Mouse (Mus musculus) forebrain, embryonic 11.5 days (tissue): Measurements from ENCODE around the gene Supt4a. TPM values are rescaled to one million over a fixed set of nuclear protein-coding genes. Genes with fewer than 3 reads are reported as not detected.

Experiments used
- ATAC-seq: fragments of 200-750 bp; cut with Nextera tagmentation; replicated peaks from 2 replicates; pipeline ENCODE4 v1.8.0; 2017; ENCODE audit warnings: moderate TSS enrichment; ENCODE audit not compliant: low FRiP score
- DNase-seq: peaks from one replicate; pipeline ENCODE4 v3.0.0-alpha.2; 2017; ENCODE audit warnings: low spot score
- H3K27ac ChIP-seq: fragments of 300-500 bp; sonication (generic); 2 replicates; pipeline ENCODE4 v1.5.1; 2014; ENCODE audit warnings: low read depth, low read length
- H3K27me3 ChIP-seq: fragments of 300-500 bp; sonication (generic); 2 replicates; pipeline ENCODE4 v1.6.1; 2014; ENCODE audit warnings: mild to moderate bottlenecking, low read length, mixed read lengths; ENCODE audit not compliant: control insufficient read depth, insufficient read depth
- H3K36me3 ChIP-seq: fragments of 300-500 bp; sonication (generic); 2 replicates; pipeline ENCODE4 v1.6.1; 2014; ENCODE audit warnings: mild to moderate bottlenecking, low read length, moderate library complexity, mixed read lengths; ENCODE audit not compliant: control insufficient read depth, insufficient read depth
- H3K4me1 ChIP-seq: fragments of 300-500 bp; sonication (generic); replicated peaks from 2 replicates; pipeline ENCODE4 v1.6.1; 2014; ENCODE audit warnings: low read length, mixed read lengths; ENCODE audit not compliant: control insufficient read depth, insufficient read depth
- H3K4me2 ChIP-seq: fragments of 300-500 bp; sonication (generic); 2 replicates; pipeline ENCODE4 v1.6.1; 2014; ENCODE audit warnings: low read depth, mild to moderate bottlenecking, low read length, moderate library complexity, mixed read lengths; ENCODE audit not compliant: severe bottlenecking
- H3K4me3 ChIP-seq: fragments of 300-500 bp; sonication (generic); 2 replicates; pipeline ENCODE4 v1.5.1; 2014; ENCODE audit warnings: low read depth, low read length
- H3K9ac ChIP-seq: fragments of 300-500 bp; sonication (generic); 2 replicates; pipeline ENCODE4 v1.6.1; 2014; ENCODE audit warnings: low read length
- H3K9me3 ChIP-seq: fragments of 300-500 bp; sonication (generic); 2 replicates; pipeline ENCODE4 v1.6.1; 2016; ENCODE audit warnings: low read length, mixed read lengths; ENCODE audit not compliant: control insufficient read depth
- WGBS: fragments of 180-500 bp; shearing (Covaris S2); extraction: QIAGEN DNeasy Blood & Tissue Kit; methylation state at CpG from one replicate; pipeline ENCODE4 v1.1.7; 2014; 5-methylcytosine and 5-hydroxymethylcytosine counted together
- microRNA counts: library from miRNA; unstranded; fragments of <30 nt; microRNA quantifications from one replicate; lab custom pipeline; 2015
- microRNA-seq: library from miRNA; unstranded; fragments of <30 nt; microRNA quantifications from one replicate; pipeline ENCODE4, GENCODE M21; 2016; ENCODE audit not compliant: insufficient number of aligned reads
- polyA plus RNA-seq: library from polyadenylated mRNA; unstranded; fragments of >200 nt; fragmentation: Nextera tagmentation; extraction: Ambion mirVana; gene quantifications from 2 replicates; pipeline ENCODE4 v1.2.1, GENCODE M21; 2014

Supt4a gene
- polyA plus RNA-seq, 1 experiment from 2014 or later = 132 TPM

DNA sequence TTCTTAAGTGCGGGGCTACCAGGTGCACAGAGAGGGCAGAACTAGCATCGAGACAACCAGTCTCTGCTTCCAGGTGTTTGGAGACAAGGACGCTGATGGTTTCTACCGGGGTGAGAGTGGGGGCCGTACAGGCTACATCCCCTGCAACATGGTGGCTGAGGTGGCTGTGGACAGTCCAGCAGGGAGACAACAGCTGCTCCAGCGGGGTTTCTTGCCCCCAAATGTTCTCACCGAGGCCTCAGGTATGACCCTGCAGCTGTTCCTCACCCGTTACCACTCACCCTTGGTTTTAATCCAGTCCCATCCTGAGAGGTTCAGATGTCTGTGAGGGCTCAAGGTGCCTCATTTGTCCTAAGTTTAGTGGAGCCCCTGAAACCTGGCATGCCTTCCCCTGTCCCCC, 42.8 kb downstream of the Supt4a start:
- Histone ChIP-seq H3K9me3 (no peaks in the 10 kb centered on the region), H3K27me3 (peaks cover 2% of the 10 kb centered on the region; the same call in 1 of the 2 replicates), H3K36me3 (no peaks in the 10 kb centered on the region), H3K4me1 (peaks cover 5% of the 10 kb centered on the region; the same call in 1 of the 2 replicates), H3K4me3 (no peak overlapping the region), H3K4me2 (no peak overlapping the region), H3K9ac (no peak overlapping the region), H3K27ac (no peak overlapping the region)
- DNase-seq (no peak), ATAC-seq (no peak)
- WGBS = 86% methylated on average over 8 of the region's 8 CpGs

DNA sequence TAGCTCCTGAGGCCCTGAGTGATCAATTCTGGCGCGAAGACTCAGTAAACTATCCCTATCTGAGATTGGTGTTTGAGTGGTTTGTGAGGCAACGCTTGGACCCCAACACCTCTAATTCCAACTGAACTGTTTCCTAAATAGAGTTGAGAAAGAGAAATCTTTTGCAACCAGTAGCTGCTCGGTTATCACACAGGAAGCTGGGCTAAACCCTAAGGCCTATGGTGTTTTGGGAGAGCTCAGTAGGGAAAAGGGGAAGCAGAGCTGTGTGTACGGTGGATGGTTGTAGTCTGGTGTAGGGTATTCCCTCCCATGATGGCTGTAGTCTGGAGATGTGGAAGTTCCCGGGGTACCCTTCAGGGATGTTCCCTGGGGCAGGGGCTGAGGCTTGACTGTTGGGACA, 52.7 kb downstream of the Supt4a start:
- Histone ChIP-seq H3K27me3 (no peaks in the 10 kb centered on the region), H3K9me3 (no peaks in the 10 kb centered on the region), H3K9ac (no peak overlapping the region), H3K36me3 (no peaks in the 10 kb centered on the region), H3K4me3 (no peak overlapping the region), H3K27ac (no peak overlapping the region), H3K4me2 (no peak overlapping the region), H3K4me1 (no peaks in the 10 kb centered on the region)
- 86% methylated on average over 6 of the region's 6 CpGs for WGBS
- ATAC-seq (no peak), DNase-seq (no peak)

MicroRNAs encoded within 50 kb of the gene (microRNA counts, 519-probe panel; counts per million panel counts)
- 4,939 counts per million, percentile 52 among the panel's probes with 10 or more counts for microRNA mmu-miR-142-3p (lab: Ali Mortazavi, UCI)
- 31.2 counts per million for microRNA mmu-miR-142-5p (lab: Ali Mortazavi, UCI)

Small RNAs within 50 kb of the gene (microRNA-seq; reads per million reads assigned to microRNA genes)
- gene Mir142 (not detected), gene Mir142b (not detected)

Other genes starting within 250 kb of the Supt4a start
- not detected in 2 replicates for gene Gm11492, start 170.9 kb upstream of the Supt4a start, polyA plus RNA-seq
- 8.0 and 8.8 TPM in 2 replicates for gene Sept4, start 168.6 kb upstream of the Supt4a start, polyA plus RNA-seq
- gene Mtmr4, start 145.4 kb upstream of the Supt4a start, polyA plus RNA-seq = 72.2 and 75.6 TPM in 2 replicates
- gene Hsf5, start 120.4 kb upstream of the Supt4a start, polyA plus RNA-seq = 0.37 and 0.52 TPM in 2 replicates
- 1.5 and 1.9 TPM in 2 replicates for gene Rnf43, start 74.8 kb upstream of the Supt4a start, polyA plus RNA-seq
- 18.8 and 19.9 TPM in 2 replicates for gene Tspoap1, start 23.0 kb downstream of the Supt4a start, polyA plus RNA-seq
- gene Mpo, start 56.0 kb downstream of the Supt4a start, polyA plus RNA-seq = 3.6 and 3.9 TPM in 2 replicates
- gene Lpo, start 90.7 kb downstream of the Supt4a start, polyA plus RNA-seq = 0.28 and 1.0 TPM in 2 replicates
- gene Mks1, start 115.7 kb downstream of the Supt4a start, polyA plus RNA-seq = 15.6 and 17.2 TPM in 2 replicates
- 0.07 TPM in 1 of 2 replicates, not detected in the other for gene Epx, start 138.0 kb downstream of the Supt4a start, polyA plus RNA-seq
- gene Olfr462, start 154.7 kb downstream of the Supt4a start, polyA plus RNA-seq = not detected in 2 replicates
- gene Olfr463, start 159.8 kb downstream of the Supt4a start, polyA plus RNA-seq = not detected in 2 replicates
- gene Olfr464, start 183.4 kb downstream of the Supt4a start, polyA plus RNA-seq = not detected in 2 replicates
- gene Dynll2, start 250.0 kb downstream of the Supt4a start, polyA plus RNA-seq = 19.1 and 21.3 TPM in 2 replicates